Mouse (Mus musculus): ENCODE measurements at regions not wholly inside any gene's neighbourhood (a gene's known extent, or its start where the extent isn't known, plus 50 kb on each side); places are given as distances from the start of the nearest gene placed in this dataset.

GRCm38 (mm10) chr7:75360874-75361273 lies 51.8 kb upstream of the Sv2b start:
- Histone ChIP-seq H3K4me2 (replicated peaks; ENCODE audit: low read depth, low read length) (no peak overlapping the region), H3K9me3 (ENCODE audit: control insufficient read depth, low read depth, low read length) (no peaks in the 10 kb centered on the region), H3K4me3 (ENCODE audit: low read depth, low read length) (no peak overlapping the region), H3K27ac (ENCODE audit: low read length) (no peak overlapping the region), H3K9ac (replicated peaks; ENCODE audit: low read depth, low read length) (no peak overlapping the region), H3K4me1 (ENCODE audit: control insufficient read depth, insufficient read depth, low read length) (no peaks in the 10 kb centered on the region), H3K36me3 (ENCODE audit: control insufficient read depth, insufficient read depth, low read length) (no peaks in the 10 kb centered on the region), H3K27me3 (ENCODE audit: control insufficient read depth, insufficient read depth, low read length) (no peaks in the 10 kb centered on the region)
- no peak for ATAC-seq (ENCODE audit: insufficient number of reproducible peaks, insufficient read depth, low FRiP score, low read depth)
- 50% methylated on average over 6 of the region's 6 CpGs for WGBS

- H3K4me3 ChIP-seq (ENCODE audit: low read depth, low read length): no peak overlapping the region
- H3K9ac ChIP-seq (replicated peaks; ENCODE audit: low read depth, low read length): no peak overlapping the region
- no peaks in the 10 kb centered on the region for H3K4me1 ChIP-seq (ENCODE audit: control insufficient read depth, insufficient read depth, low read length)
- no peaks in the 10 kb centered on the region for H3K9me3 ChIP-seq (ENCODE audit: control insufficient read depth, low read depth, low read length)
- no peak for ATAC-seq (ENCODE audit: insufficient number of reproducible peaks, insufficient read depth, low FRiP score, low read depth)
- H3K36me3 ChIP-seq (ENCODE audit: control insufficient read depth, insufficient read depth, low read length): no peaks in the 10 kb centered on the region
- no peaks in the 10 kb centered on the region for H3K27me3 ChIP-seq (ENCODE audit: control insufficient read depth, insufficient read depth, low read length)
- no peak overlapping the region for H3K4me2 ChIP-seq (replicated peaks; ENCODE audit: low read depth, low read length)
- H3K27ac ChIP-seq (ENCODE audit: low read length): no peak overlapping the region
- 90% methylated on average over 6 of the region's 6 CpGs for WGBS
Observed at GRCm38 (mm10) chr7:75362541-75362940, 53.5 kb upstream of the Sv2b start.

GRCm38 (mm10) chr7:75365480-75365879 lies 56.4 kb upstream of the Sv2b start:
- H3K27ac ChIP-seq (ENCODE audit: low read length): no peak overlapping the region
- H3K4me1 ChIP-seq (ENCODE audit: control insufficient read depth, insufficient read depth, low read length): no peaks in the 10 kb centered on the region
- H3K36me3 ChIP-seq (ENCODE audit: control insufficient read depth, insufficient read depth, low read length): no peaks in the 10 kb centered on the region
- WGBS: 71% methylated on average over 3 of the region's 3 CpGs
- no peaks in the 10 kb centered on the region for H3K9me3 ChIP-seq (ENCODE audit: control insufficient read depth, low read depth, low read length)
- H3K9ac ChIP-seq (replicated peaks; ENCODE audit: low read depth, low read length): no peak overlapping the region
- ATAC-seq (ENCODE audit: insufficient number of reproducible peaks, insufficient read depth, low FRiP score, low read depth): no peak
- H3K4me3 ChIP-seq (ENCODE audit: low read depth, low read length): no peak overlapping the region
- H3K4me2 ChIP-seq (replicated peaks; ENCODE audit: low read depth, low read length): no peak overlapping the region
- no peaks in the 10 kb centered on the region for H3K27me3 ChIP-seq (ENCODE audit: control insufficient read depth, insufficient read depth, low read length)

- no peaks in the 10 kb centered on the region for H3K36me3 ChIP-seq (ENCODE audit: control insufficient read depth, insufficient read depth, low read length)
- H3K27me3 ChIP-seq (ENCODE audit: control insufficient read depth, insufficient read depth, low read length): no peaks in the 10 kb centered on the region
- no peak for ATAC-seq (ENCODE audit: insufficient number of reproducible peaks, insufficient read depth, low FRiP score, low read depth)
- H3K4me1 ChIP-seq (ENCODE audit: control insufficient read depth, insufficient read depth, low read length): 0 out of 2 replicates have a peak, but pooled peaks cover 3% of the 10 kb centered on the region
- H3K9me3 ChIP-seq (ENCODE audit: control insufficient read depth, low read depth, low read length): no peaks in the 10 kb centered on the region
- no peak overlapping the region for H3K4me2 ChIP-seq (replicated peaks; ENCODE audit: low read depth, low read length)
- H3K9ac ChIP-seq (replicated peaks; ENCODE audit: low read depth, low read length): no peak overlapping the region
- no peak overlapping the region for H3K27ac ChIP-seq (ENCODE audit: low read length)
- 5% methylated on average over 8 of the region's 8 CpGs for WGBS
- H3K4me3 ChIP-seq (ENCODE audit: low read depth, low read length): no peak overlapping the region
Observed at GRCm38 (mm10) chr7:75366285-75366882, 57.3 kb upstream of the Sv2b start.

GRCm38 (mm10) chr7:75368315-75368714 lies 59.3 kb upstream of the Sv2b start:
- ATAC-seq (ENCODE audit: insufficient number of reproducible peaks, insufficient read depth, low FRiP score, low read depth): no peak
- no peak overlapping the region for H3K27ac ChIP-seq (ENCODE audit: low read length)
- WGBS: 75% methylated on average over 9 of the region's 9 CpGs
- H3K4me3 ChIP-seq (ENCODE audit: low read depth, low read length): no peak overlapping the region
- H3K4me1 ChIP-seq (ENCODE audit: control insufficient read depth, insufficient read depth, low read length): 0 out of 2 replicates have a peak, but pooled peaks cover 7% of the 10 kb centered on the region
- H3K4me2 ChIP-seq (replicated peaks; ENCODE audit: low read depth, low read length): no peak overlapping the region
- no peaks in the 10 kb centered on the region for H3K36me3 ChIP-seq (ENCODE audit: control insufficient read depth, insufficient read depth, low read length)
- no peak overlapping the region for H3K9ac ChIP-seq (replicated peaks; ENCODE audit: low read depth, low read length)
- no peaks in the 10 kb centered on the region for H3K9me3 ChIP-seq (ENCODE audit: control insufficient read depth, low read depth, low read length)
- no peaks in the 10 kb centered on the region for H3K27me3 ChIP-seq (ENCODE audit: control insufficient read depth, insufficient read depth, low read length)

GRCm38 (mm10) chr7:75369366-75369765 lies 60.3 kb upstream of the Sv2b start:
- Histone ChIP-seq H3K36me3 (ENCODE audit: control insufficient read depth, insufficient read depth, low read length) (no peaks in the 10 kb centered on the region), H3K27ac (ENCODE audit: low read length) (no peak overlapping the region), H3K9me3 (ENCODE audit: control insufficient read depth, low read depth, low read length) (no peaks in the 10 kb centered on the region), H3K4me1 (ENCODE audit: control insufficient read depth, insufficient read depth, low read length) (0 out of 2 replicates have a peak, but pooled peaks cover 7% of the 10 kb centered on the region), H3K9ac (replicated peaks; ENCODE audit: low read depth, low read length) (no peak overlapping the region), H3K4me3 (ENCODE audit: low read depth, low read length) (no peak overlapping the region), H3K27me3 (ENCODE audit: control insufficient read depth, insufficient read depth, low read length) (no peaks in the 10 kb centered on the region), H3K4me2 (replicated peaks; ENCODE audit: low read depth, low read length) (no peak overlapping the region)
- ATAC-seq (ENCODE audit: insufficient number of reproducible peaks, insufficient read depth, low FRiP score, low read depth): no peak
- WGBS: 43% methylated on average over 4 of the region's 4 CpGs

- H3K9ac ChIP-seq (replicated peaks; ENCODE audit: low read depth, low read length): no peak overlapping the region
- H3K36me3 ChIP-seq (ENCODE audit: control insufficient read depth, insufficient read depth, low read length): no peaks in the 10 kb centered on the region
- peak; percentile 82; the same call in 1 of the 2 replicates for ATAC-seq (ENCODE audit: insufficient number of reproducible peaks, insufficient read depth, low FRiP score, low read depth)
- no peak overlapping the region for H3K4me3 ChIP-seq (ENCODE audit: low read depth, low read length)
- H3K27me3 ChIP-seq (ENCODE audit: control insufficient read depth, insufficient read depth, low read length): no peaks in the 10 kb centered on the region
- no peaks in the 10 kb centered on the region for H3K9me3 ChIP-seq (ENCODE audit: control insufficient read depth, low read depth, low read length)
- no peak overlapping the region for H3K4me2 ChIP-seq (replicated peaks; ENCODE audit: low read depth, low read length)
- no peak overlapping the region for H3K27ac ChIP-seq (ENCODE audit: low read length)
- H3K4me1 ChIP-seq (ENCODE audit: control insufficient read depth, insufficient read depth, low read length): 0 out of 2 replicates have a peak, but pooled peaks cover 7% of the 10 kb centered on the region
- 32% methylated on average over 12 of the region's 12 CpGs for WGBS
Observed at GRCm38 (mm10) chr7:75370595-75371519, 61.8 kb upstream of the Sv2b start.

GRCm38 (mm10) chr7:75371520-75371876 lies 62.4 kb upstream of the Sv2b start:
- H3K4me3 ChIP-seq (ENCODE audit: low read depth, low read length): no peak overlapping the region
- no peak overlapping the region for H3K9ac ChIP-seq (replicated peaks; ENCODE audit: low read depth, low read length)
- 0 out of 2 replicates have a peak, but pooled peaks cover 7% of the 10 kb centered on the region for H3K4me1 ChIP-seq (ENCODE audit: control insufficient read depth, insufficient read depth, low read length)
- no peaks in the 10 kb centered on the region for H3K9me3 ChIP-seq (ENCODE audit: control insufficient read depth, low read depth, low read length)
- no peak overlapping the region for H3K27ac ChIP-seq (ENCODE audit: low read length)
- no peaks in the 10 kb centered on the region for H3K27me3 ChIP-seq (ENCODE audit: control insufficient read depth, insufficient read depth, low read length)
- no peak overlapping the region for H3K4me2 ChIP-seq (replicated peaks; ENCODE audit: low read depth, low read length)
- no peaks in the 10 kb centered on the region for H3K36me3 ChIP-seq (ENCODE audit: control insufficient read depth, insufficient read depth, low read length)
- no peak for ATAC-seq (ENCODE audit: insufficient number of reproducible peaks, insufficient read depth, low FRiP score, low read depth)

Data from stomach, embryonic 14.5 days (tissue).